Mouse (Mus musculus) stomach, embryonic 15.5 days (tissue): Measurements from ENCODE around the gene Pou4f1. TPM values are rescaled to one million over a fixed set of nuclear protein-coding genes. Genes with fewer than 3 reads are reported as not detected.

Experiments used
- ATAC-seq: fragments of 200-750 bp; cut with Nextera tagmentation; 2 replicates; pipeline ENCODE4 v1.8.0; 2017; ENCODE audit warnings: low read depth, moderate number of reproducible peaks, moderate TSS enrichment; ENCODE audit not compliant: insufficient read depth, low FRiP score
- H3K27ac ChIP-seq: fragments of 300-500 bp; sonication (generic); 2 replicates; pipeline ENCODE4 v1.5.1; 2015; ENCODE audit warnings: mild to moderate bottlenecking, inconsistent platforms
- H3K27me3 ChIP-seq: fragments of 300-500 bp; sonication (generic); replicated peaks from 2 replicates; pipeline ENCODE4 v1.6.1; 2015; ENCODE audit warnings: inconsistent platforms
- H3K36me3 ChIP-seq: fragments of 300-500 bp; sonication (generic); 2 replicates; pipeline ENCODE4 v1.6.1; 2015; ENCODE audit warnings: inconsistent platforms
- H3K4me1 ChIP-seq: fragments of 300-500 bp; sonication (generic); 2 replicates; pipeline ENCODE4 v1.6.1; 2015; ENCODE audit warnings: inconsistent platforms
- H3K4me2 ChIP-seq: fragments of 300-500 bp; sonication (generic); 2 replicates; pipeline ENCODE4 v1.6.1; 2015; ENCODE audit warnings: mild to moderate bottlenecking, inconsistent platforms
- H3K4me3 ChIP-seq: fragments of 300-500 bp; sonication (generic); replicated peaks from 2 replicates; pipeline ENCODE4 v1.5.1; 2015; ENCODE audit warnings: inconsistent platforms
- H3K9ac ChIP-seq: fragments of 300-500 bp; sonication (generic); 2 replicates; pipeline ENCODE4 v1.6.1; 2015; ENCODE audit warnings: inconsistent platforms
- H3K9me3 ChIP-seq: fragments of 300-500 bp; sonication (generic); 2 replicates; pipeline ENCODE4 v1.6.1; 2016; ENCODE audit warnings: inconsistent platforms
- WGBS: fragments of 180-500 bp; shearing (Covaris S2); methylation state at CpG from one replicate; pipeline ENCODE4 v1.1.7; 2015; 5-methylcytosine and 5-hydroxymethylcytosine counted together
- polyA plus RNA-seq: library from polyadenylated mRNA; unstranded; fragments of >200 nt; fragmentation: Nextera tagmentation; extraction: Ambion mirVana; gene quantifications from 2 replicates; pipeline ENCODE4 v1.2.1, GENCODE M21; 2015

Pou4f1 gene
- polyA plus RNA-seq, 1 experiment from 2014 or later = 0.22 TPM

DNA sequence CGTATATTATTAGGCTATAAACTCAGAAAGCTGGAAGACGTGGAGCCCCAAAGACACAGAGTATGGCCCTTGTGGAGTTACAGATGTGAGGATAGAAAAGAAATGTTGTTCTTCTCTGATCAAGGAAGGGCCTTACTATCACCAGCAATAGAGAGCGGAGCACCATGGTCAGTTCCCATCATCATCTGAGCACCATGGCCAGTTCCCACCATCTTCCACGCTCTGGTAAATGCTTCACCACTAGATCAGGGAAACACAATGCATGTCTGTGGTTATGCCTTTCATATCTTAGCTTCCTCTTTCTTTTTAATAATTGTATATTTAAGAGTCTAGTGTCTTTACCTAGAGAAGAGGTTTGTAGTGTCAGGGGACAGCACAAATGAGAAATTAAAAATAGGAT, 37.0 kb downstream of the Pou4f1 start:
- no peaks in the 10 kb centered on the region for H3K4me1 ChIP-seq
- H3K9me3 ChIP-seq = no peaks in the 10 kb centered on the region
- 56% methylated on average over 4 of the region's 4 CpGs for WGBS
- H3K9ac ChIP-seq = no peak overlapping the region
- H3K4me3 ChIP-seq = no peak overlapping the region
- H3K36me3 ChIP-seq = no peaks in the 10 kb centered on the region
- no peak for ATAC-seq
- no peak overlapping the region for H3K27ac ChIP-seq
- no peak overlapping the region for H3K4me2 ChIP-seq
- no peaks in the 10 kb centered on the region for H3K27me3 ChIP-seq

GRCm38 (mm10) chr14:104423688-104424470, 43.9 kb downstream of the Pou4f1 start:
- Histone ChIP-seq H3K4me3 (no peak overlapping the region), H3K27me3 (no peaks in the 10 kb centered on the region), H3K4me2 (no peak overlapping the region), H3K9ac (no peak overlapping the region), H3K36me3 (no peaks in the 10 kb centered on the region), H3K9me3 (no peaks in the 10 kb centered on the region), H3K27ac (no peak overlapping the region), H3K4me1 (no peaks in the 10 kb centered on the region)
- ATAC-seq = no peak
- 59% methylated on average over 14 of the region's 14 CpGs for WGBS

Other genes with a start within 250 kb of the Pou4f1 start
- 21.9 and 29.9 TPM in 2 replicates for gene Rnf219, start 54.6 kb upstream of the Pou4f1 start, polyA plus RNA-seq